Mouse (Mus musculus) olfactory bulb, adult 2 months (tissue): ENCODE data around the gene Rab37.

Experiments
- CTCF ChIP-seq: fragments of 200-500 bp; IDR thresholded peaks from 2 replicates; pipeline ENCODE4 v1.5.1; 2012; ENCODE audit warnings: low read depth, mild to moderate bottlenecking, low read length, moderate library complexity; ENCODE audit not compliant: insufficient read depth
- POLR2A ChIP-seq: fragments of 200-500 bp; IDR thresholded peaks from 2 replicates; pipeline ENCODE4 v1.6.1; 2012; ENCODE audit warnings: mild to moderate bottlenecking, low read depth, low read length, moderate library complexity; ENCODE audit not compliant: insufficient read depth

GRCm38 (mm10) chr11:115198932-115199384 is 107.7 kb downstream of the Rab37 start:
- TF ChIP-seq POLR2A = no peak
- TF ChIP-seq CTCF = no peak
